Mouse (Mus musculus) limb, embryonic 14.5 days (tissue): ENCODE measurements around the gene Cdc7. TPM values are rescaled to one million over a fixed set of nuclear protein-coding genes. Genes with fewer than 3 reads are reported as not detected.
A peak's percentile ranks its signal among the peaks of the same experiment; 100 is the strongest.

Experiments used
- ATAC-seq: fragments of 200-750 bp; cut with Nextera tagmentation; 2 replicates; pipeline ENCODE4 v1.8.0; 2017; ENCODE audit warnings: low read depth, moderate number of reproducible peaks, moderate TSS enrichment; ENCODE audit not compliant: low FRiP score
- DNase-seq: peaks from one replicate; pipeline ENCODE4 v3.0.0-alpha.2; 2015; ENCODE audit warnings: low spot score
- H3K27ac ChIP-seq: fragments of 300-500 bp; sonication (generic); replicated peaks from 2 replicates; pipeline ENCODE4 v1.5.1; 2014; ENCODE audit warnings: low read depth, mild to moderate bottlenecking, low read length, moderate library complexity, mixed read lengths
- H3K27me3 ChIP-seq: fragments of 300-500 bp; sonication (generic); 2 replicates; pipeline ENCODE4 v1.6.1; 2014; ENCODE audit warnings: low read length, mixed read lengths; ENCODE audit not compliant: control insufficient read depth, insufficient read depth
- H3K36me3 ChIP-seq: fragments of 300-500 bp; sonication (generic); 2 replicates; pipeline ENCODE4 v1.6.1; 2014; ENCODE audit warnings: mild to moderate bottlenecking, low read length, moderate library complexity, mixed read lengths; ENCODE audit not compliant: control insufficient read depth, insufficient read depth
- H3K4me1 ChIP-seq: fragments of 300-500 bp; sonication (generic); 2 replicates; pipeline ENCODE4 v1.6.1; 2014; ENCODE audit warnings: antibody characterized with exemption, low read length, mixed read lengths; ENCODE audit not compliant: control insufficient read depth, insufficient read depth
- H3K4me2 ChIP-seq: fragments of 300-500 bp; sonication (generic); replicated peaks from 2 replicates; pipeline ENCODE4 v1.6.1; 2014; ENCODE audit warnings: low read depth, mild to moderate bottlenecking, low read length, moderate library complexity; ENCODE audit not compliant: severe bottlenecking
- H3K4me3 ChIP-seq: fragments of 300-500 bp; sonication (generic); replicated peaks from 2 replicates; pipeline ENCODE4 v1.5.1; 2014; ENCODE audit warnings: low read length
- H3K9ac ChIP-seq: fragments of 300-500 bp; sonication (generic); 2 replicates; pipeline ENCODE4 v1.6.1; 2014; ENCODE audit warnings: mild to moderate bottlenecking, low read depth, low read length, moderate library complexity; ENCODE audit not compliant: severe bottlenecking
- H3K9me3 ChIP-seq: fragments of 300-500 bp; sonication (generic); 2 replicates; pipeline ENCODE4 v1.6.1; 2016; ENCODE audit warnings: low read length; ENCODE audit not compliant: control insufficient read depth
- POLR2A ChIP-seq: fragments of 200-500 bp; IDR thresholded peaks from 2 replicates; pipeline ENCODE4 v1.8.0; 2012; ENCODE audit warnings: inconsistent platforms, mild to moderate bottlenecking, moderate library complexity, borderline replicate concordance; ENCODE audit not compliant: insufficient read depth, insufficient read length; ENCODE audit errors: extremely low read depth
- WGBS: fragments of 180-500 bp; shearing (Covaris S2); extraction: QIAGEN DNeasy Blood & Tissue Kit; methylation state at CpG from one replicate; pipeline ENCODE4 v1.1.7; 2014; 5-methylcytosine and 5-hydroxymethylcytosine counted together
- polyA plus RNA-seq, 2 experiments: library from polyadenylated mRNA; depleted of rRNA in 1 of 2; stranded (reverse) in 1 of 2; unstranded in 1 of 2; fragments of >200 nt; fragmentation: Nextera tagmentation in 1 of 2; extraction: Ambion mirVana in 1 of 2; gene quantifications; 2 replicates each; pipeline versions ENCODE4 v1.2.1 to v1.2.3; 2012 to 2014

Gene Cdc7
- polyA plus RNA-seq, 2 experiments: 39.8 to 65.8 TPM

- peak; percentile 52 for DNase-seq
- H3K36me3 ChIP-seq: no peaks in the 10 kb centered on the region
- 76% methylated on average over 4 of the region's 4 CpGs for WGBS
- H3K27me3 ChIP-seq: no peaks in the 10 kb centered on the region
- H3K4me2 ChIP-seq: no peak overlapping the region
- H3K4me1 ChIP-seq: no peaks in the 10 kb centered on the region
- no peak overlapping the region for H3K4me3 ChIP-seq
- H3K27ac ChIP-seq: no peak overlapping the region
- H3K9me3 ChIP-seq: no peaks in the 10 kb centered on the region
- ATAC-seq: no peak
- H3K9ac ChIP-seq: no peak overlapping the region
- no peak for TF ChIP-seq POLR2A
Measured at GRCm38 (mm10) chr5:106946342-106946741, 17.8 kb upstream of the Cdc7 start.

GRCm38 (mm10) chr5:106948683-106949082, 15.4 kb upstream of the Cdc7 start:
- Histone ChIP-seq H3K4me1 (no peaks in the 10 kb centered on the region), H3K36me3 (no peaks in the 10 kb centered on the region), H3K4me2 (no peak overlapping the region), H3K9me3 (no peaks in the 10 kb centered on the region), H3K4me3 (no peak overlapping the region), H3K27me3 (no peaks in the 10 kb centered on the region), H3K27ac (no peak overlapping the region), H3K9ac (no peak overlapping the region)
- ATAC-seq (no peak), DNase-seq (no peak)
- WGBS: 79% methylated on average over 6 of the region's 6 CpGs
- no peak for TF ChIP-seq POLR2A

GRCm38 (mm10) chr5:106956467-106956866, 7.7 kb upstream of the Cdc7 start:
- Histone ChIP-seq H3K27me3 (no peaks in the 10 kb centered on the region), H3K36me3 (no peaks in the 10 kb centered on the region), H3K9me3 (no peaks in the 10 kb centered on the region), H3K27ac (no peak overlapping the region), H3K4me2 (no peak overlapping the region), H3K9ac (no peak overlapping the region), H3K4me1 (no peaks in the 10 kb centered on the region), H3K4me3 (no peak overlapping the region)
- TF ChIP-seq POLR2A: no peak
- ATAC-seq (no peak), DNase-seq (no peak)
- WGBS: 70% methylated on average over 3 of the region's 3 CpGs

GRCm38 (mm10) chr5:106959031-106959430, 5.1 kb upstream of the Cdc7 start:
- H3K9me3 ChIP-seq: no peaks in the 10 kb centered on the region
- no peak overlapping the region for H3K9ac ChIP-seq
- DNase-seq (no peak), ATAC-seq (no peak)
- H3K27ac ChIP-seq: no peak overlapping the region
- H3K4me2 ChIP-seq: no peak overlapping the region
- WGBS: 85% methylated on average over 3 of the region's 3 CpGs
- no peak for TF ChIP-seq POLR2A
- H3K27me3 ChIP-seq: no peaks in the 10 kb centered on the region
- no peak overlapping the region for H3K4me3 ChIP-seq
- no peaks in the 10 kb centered on the region for H3K36me3 ChIP-seq
- H3K4me1 ChIP-seq: peaks cover 4% of the 10 kb centered on the region; the same call in 1 of the 2 replicates

GRCm38 (mm10) chr5:106960451-106960850, 3.7 kb upstream of the Cdc7 start:
- Histone ChIP-seq H3K9me3 (no peaks in the 10 kb centered on the region), H3K4me1 (peaks cover 8% of the 10 kb centered on the region; the same call in 1 of the 2 replicates), H3K4me3 (no peak overlapping the region), H3K27ac (no peak overlapping the region), H3K36me3 (no peaks in the 10 kb centered on the region), H3K27me3 (no peaks in the 10 kb centered on the region), H3K4me2 (no peak overlapping the region), H3K9ac (no peak overlapping the region)
- DNase-seq (no peak), ATAC-seq (no peak)
- 85% methylated on average over 2 of the region's 2 CpGs for WGBS
- TF ChIP-seq POLR2A: no peak
